Mouse (Mus musculus) bone marrow macrophage, adult 2 months (primary cell): ENCODE results near the gene Ndufc2.

Experiments
- CTCF ChIP-seq: IDR thresholded peaks from 2 replicates; pipeline ENCODE4 v1.5.1; 2012; ENCODE audit warnings: low read depth, mild to moderate bottlenecking, low read length, moderate library complexity
- POLR2A ChIP-seq: IDR thresholded peaks from 2 replicates; pipeline ENCODE4 v1.6.1; 2012; ENCODE audit warnings: mild to moderate bottlenecking, low read depth, low read length, borderline replicate concordance

GRCm38 (mm10) chr7:97446171-97446925 is 46.5 kb downstream of the Ndufc2 start:
- TF ChIP-seq CTCF (no peak), POLR2A (no peak)
